Mouse (Mus musculus) urinary bladder, postnatal 4 days (tissue): ENCODE data around the gene Plekhb2.

Experiments
- DNase-seq, 2 experiments: peaks; one replicate each; pipeline ENCODE4 v3.0.0; 2021 to 2022; ENCODE audit warnings: low spot score in 2 of 2

Gene Plekhb2

GRCm38 (mm10) chr1:34831381-34831780 lies 18.4 kb upstream of the Plekhb2 start:
- no peak for DNase-seq

GRCm38 (mm10) chr1:34834904-34835303 lies 14.9 kb upstream of the Plekhb2 start:
- DNase-seq, result no peak

- DNase-seq, result no peak
Observed at GRCm38 (mm10) chr1:34837951-34838689, 11.7 kb upstream of the Plekhb2 start.

- DNase-seq, result no peak
Observed at GRCm38 (mm10) chr1:34839241-34839640, 10.5 kb upstream of the Plekhb2 start.

- DNase-seq, result no peak
Observed at GRCm38 (mm10) chr1:34841709-34842388, 7.9 kb upstream of the Plekhb2 start.

- no peak for DNase-seq
Observed at GRCm38 (mm10) chr1:34842389-34842861, 7.4 kb upstream of the Plekhb2 start.

GRCm38 (mm10) chr1:34842887-34843618 lies 6.7 kb upstream of the Plekhb2 start, which contains the start of gene Fam168b:
Fam168b (minus strand) TSS chr1:34843065.
- DNase-seq, result peak; percentile 85 to 86

- no peak for DNase-seq
Observed at GRCm38 (mm10) chr1:34847070-34847469, 2.7 kb upstream of the Plekhb2 start.

- no peak for DNase-seq
Observed at GRCm38 (mm10) chr1:34850343-34851136, 764 bp downstream of the Plekhb2 start.

- DNase-seq, result peak in 1 of 2 experiments; percentile 31
Observed at GRCm38 (mm10) chr1:34851562-34851961, 1.8 kb downstream of the Plekhb2 start.

- no peak for DNase-seq
Observed at GRCm38 (mm10) chr1:34852116-34852878, 2.5 kb downstream of the Plekhb2 start.

- no peak for DNase-seq
Observed at GRCm38 (mm10) chr1:34853786-34854185, 4.0 kb downstream of the Plekhb2 start.

GRCm38 (mm10) chr1:34855056-34855739 lies 5.4 kb downstream of the Plekhb2 start:
- no peak for DNase-seq

GRCm38 (mm10) chr1:34858671-34859070 lies 8.9 kb downstream of the Plekhb2 start:
- no peak for DNase-seq

GRCm38 (mm10) chr1:34859761-34860160 lies 10.0 kb downstream of the Plekhb2 start:
- no peak for DNase-seq

- no peak for DNase-seq
Observed at GRCm38 (mm10) chr1:34860205-34860604, 10.4 kb downstream of the Plekhb2 start.

- DNase-seq, result no peak
Observed at GRCm38 (mm10) chr1:34862877-34863276, 13.1 kb downstream of the Plekhb2 start.

GRCm38 (mm10) chr1:34863323-34863722 lies 13.5 kb downstream of the Plekhb2 start:
- DNase-seq, result no peak

GRCm38 (mm10) chr1:34864243-34864642 lies 14.5 kb downstream of the Plekhb2 start:
- no peak for DNase-seq

- peak in 1 of 2 experiments; percentile 54 for DNase-seq
Observed at GRCm38 (mm10) chr1:34865866-34866265, 16.1 kb downstream of the Plekhb2 start.
